Mouse (Mus musculus) splenic B cell, adult 2 months (primary cell): ENCODE data around the gene 4930568D16Rik.
A peak's percentile ranks its signal among the peaks of the same experiment; 100 is the strongest.

Source experiments
- DNase-seq: peaks from one replicate; pipeline ENCODE4 v3.0.0-alpha.2; 2011; ENCODE audit warnings: low read depth, low spot score
- H3K27me3 ChIP-seq: 2 replicates; pipeline ENCODE4 v1.6.1; 2012; ENCODE audit warnings: mild to moderate bottlenecking, low read length, moderate library complexity, mixed read lengths; ENCODE audit not compliant: control insufficient read depth, poor library complexity, insufficient read depth, severe bottlenecking
- H3K36me3 ChIP-seq: 2 replicates; pipeline ENCODE4 v1.6.1; 2012; ENCODE audit warnings: mild to moderate bottlenecking, low read length, moderate library complexity, mixed read lengths; ENCODE audit not compliant: control insufficient read depth, poor library complexity, insufficient read depth, severe bottlenecking

4930568D16Rik gene

DNA sequence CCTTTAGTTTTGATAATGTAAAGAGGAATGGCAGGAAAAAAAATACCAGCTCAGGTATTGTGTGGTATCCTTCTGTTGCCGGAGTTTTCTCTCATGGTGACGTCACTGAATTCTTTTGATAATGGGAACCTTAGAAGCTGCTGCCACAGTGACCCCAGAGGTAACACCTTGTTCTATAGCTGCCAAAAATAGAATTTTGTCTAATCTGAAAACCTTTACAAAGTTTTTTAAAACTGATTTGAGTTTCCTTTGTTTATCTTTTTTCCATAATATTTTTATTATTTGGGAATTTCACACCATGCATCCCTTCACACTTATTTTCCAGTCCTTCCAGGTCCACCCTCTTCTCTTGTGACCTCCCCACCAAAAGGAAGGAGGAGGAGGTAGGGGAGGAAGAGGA lies at the start of gene 4930568D16Rik:
Gene 4930568D16Rik (minus strand): TSS at position 101 of the 400 bp plus-strand sequence.
- no peak for DNase-seq

DNA sequence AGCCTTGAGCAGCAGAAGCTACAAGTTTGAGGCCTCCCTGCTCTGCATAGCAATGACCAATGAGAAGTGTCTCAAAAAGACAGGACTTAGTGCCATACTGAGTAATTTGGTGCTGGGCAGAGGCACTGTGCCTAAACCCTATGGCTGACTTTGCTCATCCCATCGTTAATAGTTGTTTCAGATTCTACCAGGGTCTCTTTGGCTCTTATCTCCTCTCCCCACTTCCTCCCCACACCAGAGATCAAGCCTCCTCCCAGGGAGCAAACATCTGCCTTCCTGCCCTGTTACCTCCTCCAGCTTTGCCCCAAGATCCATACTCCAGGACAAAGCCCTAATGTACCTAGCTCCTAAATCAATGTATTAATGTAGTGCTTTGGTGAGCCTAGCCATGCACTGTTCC lies 49.7 kb upstream of the 4930568D16Rik start:
- H3K36me3 ChIP-seq = peaks cover 30% of the 10 kb centered on the region
- no peaks in the 10 kb centered on the region for H3K27me3 ChIP-seq
- DNase-seq = no peak

More for the DNA sequence above, at the start of gene 4930568D16Rik:
- Histone ChIP-seq H3K27me3 (no peaks in the 10 kb centered on the region), H3K36me3 (no peaks in the 10 kb centered on the region)

DNA sequence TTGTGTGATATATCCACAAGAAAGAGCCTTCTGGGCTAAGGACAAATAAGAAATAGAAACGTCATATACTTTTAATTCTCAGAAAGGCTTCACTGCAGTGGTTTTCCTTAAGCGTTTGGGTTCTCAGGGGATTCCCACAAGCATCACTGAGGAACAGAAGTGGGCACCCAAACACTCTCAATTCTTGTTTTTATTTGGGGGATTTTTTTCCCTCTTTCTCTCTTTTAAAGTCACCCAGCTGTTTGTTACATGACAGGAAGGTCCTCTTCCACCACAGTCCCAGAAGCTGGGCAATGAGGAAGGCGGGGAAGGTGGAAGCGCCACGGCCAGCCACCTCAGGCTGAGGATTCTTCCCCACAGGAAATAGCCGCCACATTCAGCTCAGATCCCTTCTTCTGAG lies 48.9 kb upstream of the 4930568D16Rik start:
- peaks cover 25% of the 10 kb centered on the region for H3K36me3 ChIP-seq
- no peaks in the 10 kb centered on the region for H3K27me3 ChIP-seq
- DNase-seq = peak; percentile 38

DNA sequence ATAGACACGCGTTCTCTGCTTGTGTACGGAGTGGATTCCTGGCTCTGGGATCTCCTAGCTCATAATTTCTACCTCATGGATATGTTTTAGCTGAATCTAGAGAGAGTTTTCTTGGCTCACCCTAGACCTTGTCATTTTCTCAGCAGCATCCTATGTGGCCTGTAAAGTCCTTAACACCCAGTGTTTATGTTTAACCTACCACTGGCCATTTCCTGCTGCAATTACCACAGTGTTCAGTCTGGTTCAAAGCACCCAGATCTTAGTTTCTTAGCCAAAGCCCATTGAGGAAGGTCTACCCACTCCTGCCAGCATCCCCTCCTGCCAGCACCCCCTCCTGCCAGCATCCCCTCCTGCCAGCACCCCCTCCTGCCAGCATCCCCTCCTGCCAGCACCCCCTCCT lies 45.3 kb upstream of the 4930568D16Rik start:
- H3K36me3 ChIP-seq = peaks cover 12% of the 10 kb centered on the region
- no peaks in the 10 kb centered on the region for H3K27me3 ChIP-seq
- DNase-seq = no peak

DNA sequence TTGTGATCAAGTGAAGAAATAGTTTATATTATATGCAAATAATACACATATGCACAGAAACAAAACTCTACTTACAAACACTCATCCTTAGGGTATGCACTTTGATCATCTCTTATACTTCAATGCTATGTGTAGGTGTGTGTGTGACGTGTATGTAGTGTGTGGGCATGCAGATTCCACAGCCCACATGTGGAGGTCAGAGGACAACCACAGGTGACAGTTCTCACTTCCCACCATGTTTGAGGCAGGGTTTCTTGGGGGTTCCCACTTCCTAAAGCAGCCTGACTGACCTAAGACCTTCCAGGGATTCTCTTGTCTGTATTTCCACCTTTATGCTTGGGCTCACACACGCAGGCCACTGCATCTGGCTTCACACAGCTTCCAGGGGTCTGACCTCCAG lies 44.7 kb upstream of the 4930568D16Rik start:
- DNase-seq = no peak
- Histone ChIP-seq H3K36me3 (peaks cover 10% of the 10 kb centered on the region), H3K27me3 (no peaks in the 10 kb centered on the region)

DNA sequence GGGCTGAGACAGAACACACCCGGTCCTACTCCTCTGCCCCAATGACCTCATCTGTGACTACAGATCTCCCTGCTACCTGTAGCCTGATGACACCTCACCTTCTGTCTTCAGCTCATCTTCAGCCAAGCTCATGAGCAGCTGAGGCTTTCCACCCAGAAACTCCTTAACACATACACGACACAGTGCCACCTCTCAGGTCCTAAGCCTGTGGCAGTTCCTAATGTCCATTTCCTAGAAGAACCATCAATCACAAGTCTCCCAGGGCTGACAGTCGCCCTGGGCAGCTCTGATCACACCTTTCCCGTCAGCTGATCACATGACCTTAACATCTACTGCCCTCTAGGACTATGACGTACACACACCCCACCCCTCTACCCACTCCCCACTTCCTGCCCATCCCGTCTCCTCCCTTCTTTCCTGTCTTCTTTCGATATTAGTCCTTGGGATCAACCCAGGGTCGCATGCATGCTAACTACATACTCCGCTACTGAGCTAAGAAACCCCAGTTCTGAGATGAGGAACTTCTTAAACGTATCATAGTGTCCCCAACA lies 44.2 kb upstream of the 4930568D16Rik start:
- DNase-seq = no peak
- H3K36me3 ChIP-seq = peaks cover 10% of the 10 kb centered on the region

DNA sequence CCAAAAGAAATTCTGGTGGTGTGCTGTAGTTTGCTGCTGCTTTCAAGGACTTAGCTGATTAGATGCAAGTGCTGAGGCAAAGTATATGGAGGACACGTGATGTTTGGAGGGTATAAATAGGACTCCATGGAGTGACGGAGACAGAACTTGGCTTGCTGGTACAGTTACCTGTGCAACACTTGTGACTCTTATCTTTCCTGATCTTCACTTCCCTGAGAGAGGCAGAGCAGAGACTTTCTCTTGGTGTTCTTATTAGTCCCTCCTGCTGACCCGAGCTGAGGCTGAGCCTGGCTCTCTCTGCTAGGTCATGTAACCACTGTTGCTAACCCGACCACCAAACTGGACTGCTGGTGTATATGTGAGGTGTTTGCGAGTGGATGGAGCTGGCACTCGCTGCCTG lies 41.9 kb upstream of the 4930568D16Rik start:
- Histone ChIP-seq H3K27me3 (no peaks in the 10 kb centered on the region), H3K36me3 (peaks cover 12% of the 10 kb centered on the region)
- DNase-seq = no peak

More for the DNA sequence above, 44.2 kb upstream of the 4930568D16Rik start:
- no peaks in the 10 kb centered on the region for H3K27me3 ChIP-seq

DNA sequence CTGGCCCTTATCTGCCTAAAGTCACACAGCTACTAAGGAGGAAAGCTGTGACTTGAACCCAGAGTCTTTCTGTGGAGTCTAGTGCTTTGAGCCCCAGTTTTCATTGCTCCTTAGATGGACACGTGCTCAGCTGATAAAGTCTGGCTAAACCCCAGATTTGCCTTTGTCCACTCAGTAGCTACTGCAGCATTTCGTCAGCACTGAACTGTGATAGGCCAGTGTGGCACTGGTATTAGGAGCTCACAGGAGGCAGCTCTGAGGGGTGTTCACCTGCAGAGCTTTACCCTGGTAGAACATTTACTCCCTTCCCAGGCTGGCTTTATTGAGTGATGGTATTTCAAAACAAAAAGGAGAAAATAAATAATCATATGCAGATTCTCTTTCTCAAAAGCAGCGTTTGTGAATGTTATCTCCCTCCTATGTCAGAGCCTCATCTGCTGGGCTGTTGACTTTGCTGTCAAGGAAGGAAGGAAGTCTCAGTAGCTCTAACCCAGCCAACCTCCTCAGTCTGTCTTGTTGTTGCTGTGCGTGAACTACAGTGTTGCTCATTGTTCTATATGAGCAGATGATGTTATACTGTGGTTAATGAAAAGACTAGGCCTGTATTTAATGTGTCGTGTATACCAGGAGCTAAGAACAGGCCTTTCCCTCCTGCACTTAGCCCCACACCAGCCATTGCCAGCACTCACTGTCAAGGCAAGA lies 41.0 kb upstream of the 4930568D16Rik start:
- Histone ChIP-seq H3K27me3 (no peaks in the 10 kb centered on the region), H3K36me3 (peaks cover 12% of the 10 kb centered on the region)
- DNase-seq = no peak

DNA sequence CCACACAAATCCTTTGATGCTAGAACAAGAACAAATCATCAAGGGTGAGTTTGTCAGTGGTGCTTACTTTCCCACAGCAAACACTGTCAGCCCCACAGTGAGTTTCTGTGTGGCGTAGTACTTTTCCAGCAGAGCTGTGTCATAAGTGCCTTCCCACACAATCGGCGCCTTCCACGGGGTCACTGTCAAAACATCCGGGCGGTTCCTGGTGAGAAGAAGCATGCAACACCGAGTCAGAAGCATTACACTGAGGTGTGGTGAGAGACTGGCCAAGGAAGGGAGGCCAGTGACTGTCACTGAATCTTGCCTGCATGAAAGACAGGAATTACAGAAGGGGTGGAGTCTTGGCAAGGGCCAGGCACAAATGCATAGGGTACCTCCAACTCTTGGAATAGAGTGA lies 40.3 kb upstream of the 4930568D16Rik start:
- Histone ChIP-seq H3K36me3 (peaks cover 10% of the 10 kb centered on the region), H3K27me3 (no peaks in the 10 kb centered on the region)
- DNase-seq = no peak

DNA sequence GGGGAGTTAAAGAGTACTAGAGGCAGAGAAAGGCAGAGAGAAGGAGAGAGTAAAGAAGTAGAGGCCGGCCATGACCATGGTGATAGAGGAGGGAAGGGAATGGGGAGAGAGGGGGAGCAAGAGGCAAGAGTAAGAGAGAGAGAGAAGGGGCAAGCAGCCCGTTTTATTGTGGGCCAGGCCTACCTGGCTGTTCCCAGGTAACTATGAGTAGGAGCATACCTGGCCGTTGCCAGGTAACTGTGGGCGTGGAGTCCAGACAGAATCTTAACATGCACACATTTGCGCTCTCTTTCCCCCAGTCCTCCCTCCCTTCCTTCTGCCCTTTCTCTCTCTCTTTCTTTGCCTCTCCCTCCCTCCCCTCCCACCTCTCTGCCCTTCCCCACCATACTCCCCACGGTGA lies 39.7 kb upstream of the 4930568D16Rik start:
- H3K36me3 ChIP-seq = peaks cover 7% of the 10 kb centered on the region
- DNase-seq = no peak
- no peaks in the 10 kb centered on the region for H3K27me3 ChIP-seq

DNA sequence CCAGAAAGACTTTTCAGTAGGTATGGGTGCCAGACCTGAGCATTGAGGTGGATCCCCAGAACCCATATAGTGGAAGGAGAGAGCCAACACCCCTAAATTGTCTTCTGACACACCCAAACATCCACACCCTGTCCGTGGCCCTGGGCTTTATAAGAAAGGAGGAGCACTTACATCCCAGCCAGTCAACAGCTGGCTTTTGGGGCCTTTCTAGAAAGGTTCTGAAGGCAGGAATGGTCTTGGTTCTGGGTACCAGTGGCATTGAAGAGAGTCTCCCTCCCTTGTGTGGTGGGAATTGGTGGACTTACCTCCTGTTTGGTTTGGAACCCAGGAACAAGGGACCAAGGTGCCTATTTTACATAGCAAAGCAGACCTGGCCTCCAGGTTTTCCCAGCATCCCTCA lies 39.1 kb upstream of the 4930568D16Rik start:
- DNase-seq = no peak
- H3K27me3 ChIP-seq = no peaks in the 10 kb centered on the region
- H3K36me3 ChIP-seq = peaks cover 7% of the 10 kb centered on the region

DNA sequence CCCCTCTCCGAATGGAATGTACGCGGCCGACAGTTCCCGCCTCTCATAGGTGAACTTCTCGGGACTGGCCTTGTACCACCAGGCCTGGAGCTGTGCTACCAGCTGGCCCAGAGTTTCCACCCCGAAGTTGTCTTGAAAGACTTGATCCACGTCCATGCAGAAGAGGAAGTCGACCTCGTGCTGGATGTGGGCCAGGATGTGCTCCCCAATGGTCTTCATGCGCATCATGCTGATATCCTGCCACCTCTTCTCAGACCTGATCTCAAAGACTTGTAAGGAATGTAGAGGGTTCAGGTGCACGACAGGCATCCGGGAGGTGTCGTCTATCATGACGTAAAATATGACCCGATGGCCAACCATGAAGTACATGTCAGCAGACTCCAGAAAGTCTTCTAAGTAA lies 34.9 kb upstream of the 4930568D16Rik start:
- no peak for DNase-seq
- H3K36me3 ChIP-seq = peaks cover 6% of the 10 kb centered on the region
- H3K27me3 ChIP-seq = no peaks in the 10 kb centered on the region

DNA sequence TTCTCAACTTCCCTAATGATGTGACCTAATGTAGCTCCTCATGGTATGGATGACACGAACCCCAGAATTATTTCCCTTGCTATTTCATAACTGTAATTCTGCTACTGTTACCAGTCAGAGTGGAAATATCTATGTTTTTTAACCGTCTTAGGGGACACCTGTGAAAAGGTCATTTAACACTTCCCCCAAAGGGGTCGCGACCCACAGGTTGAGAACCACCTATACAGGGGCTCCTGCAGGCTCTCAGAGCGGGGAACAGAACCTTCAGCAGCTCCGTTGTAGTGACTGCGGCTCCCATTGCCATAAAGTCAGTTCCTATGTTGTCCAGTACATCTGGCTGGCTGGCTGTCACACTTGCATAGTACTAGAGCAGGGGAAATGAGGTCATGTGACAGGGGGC lies 33.2 kb upstream of the 4930568D16Rik start:
- Histone ChIP-seq H3K36me3 (peaks cover 4% of the 10 kb centered on the region), H3K27me3 (no peaks in the 10 kb centered on the region)
- no peak for DNase-seq

DNA sequence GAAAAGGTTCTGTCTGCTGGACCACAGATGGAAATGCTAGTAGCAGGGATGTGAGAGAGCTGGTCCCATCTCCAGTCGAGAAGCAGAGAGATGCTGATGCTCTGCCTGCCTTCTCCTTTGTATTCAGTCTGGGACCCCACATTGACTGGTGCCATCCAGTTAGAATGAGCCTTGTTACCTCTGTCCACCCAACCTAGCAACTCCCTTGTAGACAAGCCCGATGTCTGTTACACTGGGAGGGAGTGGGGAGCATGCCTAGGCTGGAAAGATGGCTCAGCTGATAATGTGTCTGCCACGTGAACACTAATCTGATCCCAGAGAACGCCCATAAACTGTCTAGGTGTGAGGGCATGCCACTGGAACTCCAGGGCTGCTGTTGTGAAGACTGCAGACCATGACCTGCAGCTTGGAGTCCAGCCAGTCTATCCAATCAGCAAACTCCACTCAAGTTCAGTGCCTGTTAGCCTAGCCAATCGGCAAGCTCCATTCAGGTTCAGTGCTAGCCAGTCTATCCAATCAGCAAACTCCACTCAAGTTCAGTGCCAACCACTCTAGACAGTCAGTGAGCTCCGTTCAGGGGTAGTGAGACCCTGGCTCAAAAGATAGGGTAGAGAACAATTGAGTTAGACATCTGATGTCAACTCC lies 30.8 kb upstream of the 4930568D16Rik start:
- Histone ChIP-seq H3K36me3 (peaks cover 4% of the 10 kb centered on the region), H3K27me3 (no peaks in the 10 kb centered on the region)
- DNase-seq = no peak

DNA sequence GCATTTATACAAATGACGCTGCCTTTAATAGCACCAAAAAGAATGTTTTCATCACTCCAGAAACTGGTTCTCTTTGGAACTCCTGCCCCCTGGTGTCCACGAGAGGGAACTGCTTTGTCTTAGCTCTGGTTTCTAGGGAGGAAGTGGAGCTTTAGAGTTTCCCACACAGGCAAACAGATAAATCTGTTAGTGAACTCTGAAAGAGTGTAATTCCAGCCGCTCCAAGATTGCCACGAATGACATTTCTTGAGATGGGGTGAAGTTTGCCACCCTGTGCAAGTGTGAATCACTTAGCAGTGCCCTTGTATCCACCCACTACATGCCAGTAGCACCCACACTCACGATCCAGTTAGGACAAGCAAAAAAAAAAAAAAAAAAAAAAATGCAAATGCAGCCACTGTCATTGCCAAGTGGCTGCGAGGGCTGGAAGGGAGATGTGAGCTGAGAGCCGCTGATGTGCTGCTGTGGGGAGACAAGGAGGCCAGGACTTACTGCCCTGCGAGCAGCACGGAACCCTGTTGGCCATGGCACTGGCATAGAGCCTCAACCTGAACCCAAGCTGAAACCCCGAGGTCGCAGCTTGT lies 30.2 kb upstream of the 4930568D16Rik start:
- DNase-seq = peak; percentile 81
- H3K27me3 ChIP-seq = no peaks in the 10 kb centered on the region

More for the DNA sequence above, 30.2 kb upstream of the 4930568D16Rik start:
- H3K36me3 ChIP-seq = peaks cover 4% of the 10 kb centered on the region
